Mouse (Mus musculus) thymus, postnatal 36 days (tissue): ENCODE measurements around the gene Fut11.
A peak's percentile ranks its signal among the peaks of the same experiment; 100 is the strongest.

ENCODE experiments used
- DNase-seq, 2 experiments: peaks; one replicate each; pipeline ENCODE4 v3.0.0; 2022; ENCODE audit warnings: mixed read lengths in 2 of 2

Gene Fut11

DNA sequence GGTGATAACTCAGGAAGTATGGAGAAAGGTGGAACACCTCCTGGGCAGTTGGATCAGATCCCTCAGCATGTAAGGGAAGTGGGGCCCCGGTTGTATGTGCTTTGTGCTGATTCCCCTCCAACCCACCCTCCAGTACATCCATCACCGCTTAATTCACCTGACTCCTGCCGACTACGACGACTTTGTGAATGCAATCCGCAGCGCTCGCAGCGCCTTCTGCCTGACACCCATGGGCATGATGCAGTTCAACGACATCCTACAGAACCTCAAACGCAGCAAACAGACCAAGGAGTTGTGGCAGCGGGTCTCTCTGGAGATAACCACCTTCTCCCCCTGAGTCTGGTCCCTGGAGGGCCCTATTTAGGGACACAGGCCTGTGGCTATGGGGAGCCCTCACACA is 28.2 kb downstream of the Fut11 start:
- no peak for DNase-seq

DNA sequence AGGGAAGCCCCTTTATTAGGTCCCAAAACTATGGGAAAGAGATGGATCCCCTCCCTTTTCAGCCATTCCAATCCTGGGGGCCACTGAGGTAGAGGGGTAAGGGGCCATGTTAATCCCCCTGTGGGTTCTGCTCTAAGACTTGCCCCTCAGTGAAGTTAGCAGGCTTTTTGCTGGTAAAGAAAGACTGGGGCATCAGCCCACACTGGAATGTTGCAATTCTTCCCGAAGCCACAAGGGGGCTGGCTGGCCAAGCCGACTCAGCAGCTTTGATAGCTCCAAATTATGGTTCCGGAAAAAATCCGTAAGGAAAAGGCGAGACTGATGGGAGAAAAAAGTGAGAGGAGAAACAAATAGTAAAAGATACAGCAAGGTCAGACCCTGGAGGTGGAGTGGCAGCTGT is 29.3 kb downstream of the Fut11 start:
- peak; percentile 40 to 47 for DNase-seq

DNA sequence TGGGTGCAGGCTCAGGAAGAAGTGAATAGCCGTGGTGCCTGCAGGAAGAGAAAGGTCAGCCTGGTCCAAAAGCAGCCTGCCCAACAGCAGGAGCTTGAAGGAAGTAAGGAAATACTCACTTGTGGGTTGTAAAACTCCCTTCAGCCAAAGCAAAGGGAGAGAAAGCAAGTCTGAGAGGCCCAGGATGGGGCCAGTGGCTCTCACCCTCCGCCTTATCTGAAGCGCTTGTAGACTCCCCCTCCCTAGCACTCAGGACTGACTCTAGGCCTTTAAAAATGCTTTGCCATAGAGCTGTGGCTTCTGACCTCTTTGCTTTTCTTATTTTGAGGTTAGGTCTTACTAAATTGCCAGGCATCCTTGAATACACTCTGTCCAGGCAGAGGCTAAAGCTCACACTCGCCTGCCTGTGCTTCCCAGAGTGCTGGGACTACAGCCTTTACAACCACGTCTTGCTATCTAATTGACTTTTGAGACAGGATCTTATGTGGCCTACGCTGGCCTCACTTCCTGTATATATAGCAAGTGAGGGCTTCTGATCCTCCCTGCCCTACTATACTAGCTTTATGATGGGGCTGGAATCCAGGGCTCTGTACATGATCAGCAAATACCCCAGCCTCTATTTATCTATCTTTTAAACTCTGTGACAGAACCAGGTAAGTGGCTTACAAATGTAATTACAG is 31.0 kb downstream of the Fut11 start:
- no peak for DNase-seq

DNA sequence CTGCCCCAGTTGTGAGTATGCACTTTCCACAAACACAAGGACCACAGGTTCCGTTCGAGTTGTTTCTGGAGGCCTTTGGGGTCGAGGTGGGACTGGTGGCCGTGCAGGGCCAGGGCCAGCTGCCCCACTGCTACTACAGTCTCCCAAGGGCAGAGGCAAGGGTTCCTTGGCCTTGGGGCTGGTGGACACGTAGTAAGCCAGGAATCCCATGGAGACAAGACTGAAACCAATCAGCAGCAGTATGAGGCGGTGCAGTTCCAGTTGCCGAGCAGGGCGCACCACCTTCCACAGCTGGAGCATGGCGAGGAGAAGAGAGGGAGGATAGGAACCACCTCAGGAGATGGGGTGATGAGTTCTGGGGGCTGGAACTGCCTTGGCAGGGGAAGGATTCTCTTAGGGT is 35.1 kb downstream of the Fut11 start:
- DNase-seq = no peak

DNA sequence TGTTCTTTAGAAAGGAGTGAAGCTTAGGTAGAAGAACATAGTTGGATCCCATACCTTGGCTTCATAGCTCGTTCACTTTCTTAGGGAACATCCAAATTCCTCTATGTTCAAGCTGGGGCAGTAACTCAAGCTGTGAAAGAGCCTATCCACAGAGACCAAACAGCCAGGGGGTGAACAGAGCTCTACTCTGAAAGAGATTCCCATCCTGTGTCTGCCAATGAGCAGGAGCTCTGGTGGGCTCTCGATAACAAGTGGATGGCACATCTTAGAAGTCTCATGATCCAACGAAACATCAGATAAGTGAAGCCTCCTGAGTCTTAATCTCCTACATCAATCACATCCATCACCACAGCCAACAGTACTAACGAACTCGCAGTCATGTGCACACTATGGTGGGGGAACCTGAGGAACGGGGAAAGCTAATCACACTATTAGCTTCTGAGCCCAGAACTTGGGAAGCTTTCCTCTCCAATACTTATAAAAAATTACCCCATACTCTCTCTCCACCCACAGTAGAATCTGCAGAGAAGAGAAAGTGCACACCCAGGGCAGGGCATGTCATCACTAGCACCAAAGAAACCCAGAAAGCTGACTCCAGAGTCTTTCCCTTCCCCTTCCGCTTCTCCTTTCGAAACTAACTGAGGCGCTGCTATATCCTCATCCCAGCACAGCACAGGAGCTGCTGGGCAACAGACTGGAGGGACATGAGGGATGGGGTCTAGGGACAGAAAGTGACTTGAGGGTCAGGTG is 36.3 kb downstream of the Fut11 start:
- DNase-seq = no peak

DNA sequence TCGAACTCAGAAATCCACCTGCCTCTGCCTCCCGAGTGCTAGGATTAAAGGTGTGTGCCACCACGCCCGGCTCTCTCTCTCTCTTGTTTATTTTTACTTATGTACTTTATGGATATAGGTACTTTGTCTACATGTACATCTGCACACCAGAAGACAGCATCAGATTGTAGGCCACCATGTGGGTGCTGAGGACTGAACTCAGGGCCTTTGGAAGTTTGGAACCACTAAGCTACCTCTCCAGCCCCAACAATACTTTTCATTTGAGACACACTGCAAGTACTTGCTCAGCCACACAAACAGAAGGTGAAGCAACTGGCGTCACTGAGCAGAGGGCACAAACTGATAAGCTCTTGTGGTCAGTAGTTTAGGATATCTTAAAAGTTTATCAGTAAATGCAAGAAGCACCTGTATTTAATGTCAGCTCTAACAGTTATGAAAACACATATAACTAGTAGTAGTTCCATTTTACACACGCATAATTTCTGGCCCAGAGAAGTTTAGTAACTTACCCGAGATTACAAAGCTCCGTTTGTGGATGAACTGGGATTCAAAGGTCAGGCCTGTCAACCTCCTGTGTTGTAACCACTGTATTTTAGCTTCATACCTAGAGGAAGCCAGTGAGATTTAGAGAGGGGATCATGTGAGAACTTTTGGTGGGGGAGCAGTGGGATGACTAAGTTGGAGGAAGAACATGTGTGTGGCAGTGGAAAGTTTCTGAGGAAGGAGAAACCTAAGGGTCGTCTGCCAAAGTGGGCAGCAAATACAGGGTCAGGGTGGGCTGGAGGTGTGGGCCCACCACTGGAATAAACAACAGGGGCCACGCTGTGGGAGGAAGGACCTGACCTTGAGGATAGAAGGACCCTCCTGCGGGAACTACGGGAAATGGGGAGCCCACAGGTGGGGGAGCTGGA is 38.5 kb downstream of the Fut11 start:
- no peak for DNase-seq

DNA sequence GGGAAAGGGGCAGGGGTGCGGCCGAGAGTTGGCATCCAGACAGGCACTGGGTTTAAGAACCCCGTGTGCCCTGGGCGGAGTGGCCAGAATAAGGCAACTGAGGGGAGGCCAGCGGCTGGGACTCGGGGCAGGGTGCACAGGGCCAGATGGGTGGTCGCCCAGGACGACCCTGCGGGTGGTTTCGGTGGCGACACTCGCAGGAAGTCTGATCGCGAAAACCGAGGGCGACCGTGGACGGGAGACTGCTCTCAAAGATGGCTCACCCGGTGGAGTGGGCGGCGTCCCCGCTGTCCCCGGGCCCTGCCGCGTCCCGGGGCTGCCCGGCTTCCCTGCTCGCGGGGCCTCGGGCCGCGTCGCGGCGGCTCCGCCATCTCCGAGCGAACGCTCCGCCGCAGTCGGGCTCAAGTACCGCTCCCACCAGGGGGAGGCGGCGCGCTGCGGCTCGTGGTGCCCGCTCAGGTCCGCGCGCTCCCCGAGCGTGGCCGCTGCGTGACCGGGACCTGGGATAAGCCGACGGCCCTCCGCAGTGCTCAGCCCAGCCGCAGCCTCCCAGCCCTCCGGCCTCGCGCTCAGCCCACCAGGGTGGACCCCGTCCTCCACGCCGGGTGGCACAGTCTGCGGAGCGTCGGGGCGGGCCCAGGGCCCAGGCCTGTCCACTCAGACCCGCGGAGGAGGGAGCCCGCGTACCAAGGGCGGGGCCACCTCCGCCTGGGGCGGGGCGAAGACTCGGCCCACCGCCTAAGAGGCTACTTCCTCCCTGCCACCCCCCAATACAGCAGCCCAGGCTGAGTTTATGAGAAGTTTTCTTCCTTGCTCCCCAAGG is 39.4 kb downstream of the Fut11 start, which contains the start of gene Ndst2:
Ndst2 (minus strand) TSS at position 611 of the 823 bp plus-strand sequence.
- DNase-seq = peak; percentile 80 to 86

DNA sequence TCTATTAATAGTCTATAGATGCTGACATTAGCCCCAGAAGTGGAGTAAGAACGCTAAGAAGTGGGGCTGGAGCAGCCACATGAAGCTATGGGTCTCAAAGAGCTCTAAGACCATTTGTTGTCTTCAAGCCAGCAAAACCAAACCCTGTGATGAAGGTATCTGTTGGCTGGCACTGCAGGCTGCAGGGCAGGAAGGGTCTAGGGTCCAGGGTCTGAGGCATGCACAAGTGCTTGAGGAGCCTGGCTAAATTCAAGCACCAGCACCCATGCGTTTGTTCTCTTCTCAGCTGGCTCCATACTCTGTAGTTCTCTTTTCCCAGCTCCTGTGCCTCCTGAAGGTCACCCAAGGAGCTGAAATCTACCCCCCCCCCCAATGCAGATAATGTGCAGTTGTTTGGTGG is 40.3 kb downstream of the Fut11 start:
- no peak for DNase-seq

DNA sequence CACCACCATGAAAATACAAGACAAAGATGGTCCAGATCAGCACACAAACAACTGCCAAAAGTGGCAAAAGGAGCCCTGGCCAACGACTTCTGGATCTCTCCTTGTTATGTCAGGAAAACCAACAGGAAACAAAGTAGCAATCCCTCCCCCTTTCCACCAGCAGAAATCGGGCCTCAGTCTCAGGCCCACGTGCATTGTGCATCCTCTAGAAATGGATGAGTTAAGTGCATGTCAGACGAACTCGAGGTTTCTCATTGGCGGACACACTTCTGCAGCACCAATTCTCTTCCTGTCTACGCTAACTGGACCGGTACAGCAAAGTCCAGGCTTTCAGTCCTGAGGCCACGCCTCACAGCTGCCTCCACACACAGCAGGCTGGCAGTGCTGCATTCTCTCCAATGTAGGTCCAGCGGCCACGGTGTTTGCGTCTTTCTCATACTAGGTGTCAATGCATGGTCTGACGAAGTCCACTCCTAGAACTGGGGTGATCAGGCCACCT is 41.2 kb downstream of the Fut11 start:
- no peak for DNase-seq

DNA sequence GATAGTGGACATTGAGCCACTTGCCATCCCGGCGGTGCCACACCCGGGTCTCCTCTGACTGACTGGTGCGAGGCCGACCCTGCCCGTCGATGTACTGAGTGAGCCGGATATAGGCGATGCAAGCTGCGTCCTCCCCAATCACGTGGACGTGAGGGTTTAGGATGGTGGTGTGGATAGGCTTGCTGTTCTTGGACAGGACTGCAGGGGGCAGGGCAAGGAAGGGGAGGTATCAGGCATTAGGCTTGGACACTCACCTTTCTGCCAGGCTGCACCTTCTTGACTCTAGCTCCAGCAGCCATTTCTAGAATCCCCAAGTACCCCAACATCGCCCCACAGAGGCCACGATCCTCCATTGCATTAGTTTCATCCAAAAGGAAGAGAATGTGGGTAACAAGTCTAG is 42.5 kb downstream of the Fut11 start:
- peak in 1 of 2 experiments; percentile 18 for DNase-seq

DNA sequence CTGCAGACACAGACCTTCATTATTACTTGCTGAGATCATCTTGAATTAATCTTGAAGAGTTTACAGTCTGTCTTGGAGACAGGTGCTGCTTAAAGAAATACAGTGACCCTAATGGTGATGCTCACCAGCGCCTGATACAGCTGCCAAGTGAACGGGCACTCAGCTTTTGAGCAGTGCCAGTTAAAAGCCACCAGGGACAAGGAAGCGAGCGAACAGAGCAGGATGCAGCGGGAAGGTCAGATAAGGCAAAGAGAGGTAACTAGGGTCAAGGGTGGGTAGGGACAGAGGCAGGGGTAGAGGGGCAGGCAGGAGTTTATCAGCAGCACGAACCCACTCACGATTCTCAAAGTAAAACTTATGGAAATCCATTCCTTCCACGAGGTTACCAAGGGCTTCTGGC is 43.7 kb downstream of the Fut11 start:
- DNase-seq = no peak

DNA sequence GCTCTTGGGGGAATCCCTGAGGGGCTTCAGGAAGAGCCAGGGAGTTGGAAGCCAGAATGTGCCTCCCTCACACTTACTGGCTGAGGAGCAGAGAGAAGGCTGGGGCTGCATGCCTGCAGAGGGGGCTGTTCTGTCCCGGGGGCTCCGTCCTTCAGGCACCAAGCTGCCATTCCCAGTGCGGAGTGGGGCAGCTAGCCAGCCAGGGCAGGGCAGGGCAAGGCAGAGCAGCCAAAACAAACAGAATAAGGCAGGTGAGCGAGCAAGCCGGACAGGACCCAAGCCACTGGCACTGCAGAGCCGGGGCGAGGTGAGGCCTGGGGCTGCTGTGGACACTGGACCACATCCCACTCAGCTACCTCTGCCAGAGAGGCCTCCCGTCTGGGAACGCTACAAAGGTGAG is 46.5 kb downstream of the Fut11 start:
- no peak for DNase-seq

DNA sequence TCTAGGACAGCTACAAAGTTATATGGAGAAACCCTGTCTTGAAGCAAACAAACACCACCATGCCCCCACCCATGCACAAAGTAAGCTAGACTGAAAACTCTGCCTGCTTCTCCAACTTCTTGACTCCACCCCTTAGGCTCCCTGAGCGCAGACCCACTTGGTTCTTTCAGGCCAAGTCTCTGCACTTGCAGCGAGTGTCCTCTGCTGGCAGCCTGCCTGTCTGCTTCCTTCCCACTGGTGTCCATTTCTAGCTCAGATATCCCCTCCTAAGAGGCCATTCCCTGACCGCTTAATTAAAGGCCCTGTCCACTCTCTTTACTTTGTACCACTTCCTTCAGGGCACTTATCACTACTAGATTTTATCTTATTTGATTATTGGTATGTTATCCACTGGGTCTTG is 48.8 kb downstream of the Fut11 start:
- no peak for DNase-seq

DNA sequence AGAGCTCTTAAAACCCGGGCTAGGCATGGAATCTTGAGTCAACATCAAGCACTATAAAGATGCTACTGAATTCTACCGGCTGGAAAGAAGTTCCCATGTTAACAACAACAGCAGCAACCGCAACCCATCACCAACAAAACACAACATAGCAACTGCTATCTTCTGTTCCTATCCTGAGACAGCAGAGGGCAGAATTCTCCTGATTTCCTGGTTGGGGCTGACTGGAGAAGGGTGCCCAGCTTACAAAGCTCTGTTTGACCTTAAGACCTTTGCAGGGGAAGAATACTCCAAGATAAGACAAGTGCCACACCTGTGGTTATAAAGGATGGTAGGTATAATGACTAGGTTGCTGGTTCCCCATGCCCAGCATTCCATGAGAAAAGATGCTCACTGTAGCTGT is 52.2 kb downstream of the Fut11 start:
- no peak for DNase-seq

DNA sequence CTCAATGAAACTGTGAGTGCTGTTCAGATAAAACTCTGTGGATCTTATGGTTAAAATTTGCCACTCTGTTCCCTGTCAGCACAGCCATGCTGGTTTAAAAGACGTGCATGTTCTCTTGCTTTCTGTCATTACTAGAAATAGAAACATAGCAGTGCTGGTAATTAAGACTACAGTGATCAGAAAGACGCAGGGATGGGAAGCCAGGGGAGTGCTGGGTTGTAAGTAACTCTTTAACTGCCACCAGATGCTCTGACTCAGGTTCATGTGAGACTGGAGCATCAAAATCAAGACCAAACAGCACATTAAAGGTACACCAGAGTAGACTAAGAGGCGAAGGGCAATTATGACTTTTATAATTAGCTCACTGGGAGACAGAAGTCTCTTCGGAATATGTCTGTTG is 53.6 kb downstream of the Fut11 start:
- DNase-seq = no peak

DNA sequence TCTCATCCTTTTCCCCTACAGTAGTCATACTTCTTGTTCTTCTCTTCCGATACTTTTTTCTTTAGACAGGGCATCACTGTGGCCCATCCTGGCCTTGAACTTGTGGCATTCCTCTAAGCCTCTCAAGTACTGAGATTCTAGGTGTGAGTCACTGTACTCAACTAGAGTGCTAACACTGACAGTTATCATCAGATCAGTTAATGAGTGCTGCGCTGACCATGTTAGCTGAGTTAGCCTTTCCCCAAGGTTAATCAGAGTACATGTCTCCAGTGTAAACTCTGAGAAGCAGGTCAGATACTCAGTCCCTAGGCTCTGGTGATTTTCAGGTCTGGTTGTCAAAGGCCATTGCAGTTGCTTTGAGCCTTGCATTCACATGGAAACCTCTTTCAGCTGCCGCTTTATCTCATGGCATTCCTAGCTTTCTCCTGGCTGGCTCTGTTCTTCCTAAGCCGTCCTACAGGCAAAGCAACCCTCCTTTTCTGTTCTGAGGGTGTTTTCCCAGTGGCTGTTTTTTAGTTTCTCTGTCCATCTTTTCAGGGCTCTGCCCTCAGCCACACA is 54.8 kb downstream of the Fut11 start:
- no peak for DNase-seq

DNA sequence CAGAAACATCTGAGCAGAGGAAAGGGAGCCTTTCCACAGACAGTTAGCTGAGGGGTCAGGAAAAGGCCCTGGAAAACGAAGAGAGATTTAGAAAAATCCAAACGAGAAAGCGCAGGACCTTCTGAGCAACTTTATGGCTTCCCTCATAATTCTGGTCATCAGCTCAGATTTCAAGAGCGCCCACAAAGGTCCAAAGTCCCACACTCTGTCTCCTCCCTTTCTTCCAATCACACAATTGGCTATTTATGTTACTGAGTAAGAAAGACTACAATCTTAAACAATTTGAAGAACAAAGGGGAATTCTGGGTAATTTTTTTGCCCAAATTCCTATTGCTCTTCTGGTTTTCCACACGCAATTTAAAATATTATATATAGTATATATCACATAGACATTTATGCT is 55.7 kb downstream of the Fut11 start:
- no peak for DNase-seq
